Mouse (Mus musculus) forebrain, embryonic 14.5 days (tissue): ENCODE results near the gene Trnau1ap. TPM values are rescaled to one million over a fixed set of nuclear protein-coding genes. Genes with fewer than 3 reads are reported as not detected.
"Not testable (repeated sequence)": the region's sequence is repeated elsewhere in the genome, so short reads cannot be mapped to it uniquely, and the experiment has no call there.

Source experiments
- ATAC-seq: fragments of 200-750 bp; cut with Nextera tagmentation; 2 replicates; pipeline ENCODE4 v1.8.0; 2017; ENCODE audit warnings: mild to moderate bottlenecking, moderate library complexity
- DNase-seq: peaks from one replicate; pipeline ENCODE4 v3.0.0-alpha.2; 2015; ENCODE audit warnings: low spot score
- H3K27ac ChIP-seq: fragments of 300-500 bp; sonication (generic); 2 replicates; pipeline ENCODE4 v1.5.1; 2014; ENCODE audit warnings: low read depth, mild to moderate bottlenecking, control low read depth, low read length, moderate library complexity
- H3K27me3 ChIP-seq: fragments of 300-500 bp; sonication (generic); replicated peaks from 2 replicates; pipeline ENCODE4 v1.6.1; 2014; ENCODE audit warnings: low read length, control low read depth, mixed read lengths; ENCODE audit not compliant: control insufficient read depth, insufficient read depth
- H3K36me3 ChIP-seq: fragments of 300-500 bp; sonication (generic); 2 replicates; pipeline ENCODE4 v1.6.1; 2014; ENCODE audit warnings: low read length, control low read depth; ENCODE audit not compliant: control insufficient read depth, insufficient read depth
- H3K4me1 ChIP-seq: fragments of 300-500 bp; sonication (generic); 2 replicates; pipeline ENCODE4 v1.6.1; 2014; ENCODE audit warnings: antibody characterized with exemption, low read length, control low read depth; ENCODE audit not compliant: control insufficient read depth, insufficient read depth
- H3K4me2 ChIP-seq: fragments of 300-500 bp; sonication (generic); 2 replicates; pipeline ENCODE4 v1.6.1; 2014; ENCODE audit warnings: mild to moderate bottlenecking, control low read depth, low read length
- H3K4me3 ChIP-seq: fragments of 300-500 bp; sonication (generic); 2 replicates; pipeline ENCODE4 v1.5.1; 2014; ENCODE audit warnings: low read depth, low read length, control low read depth
- H3K9ac ChIP-seq: fragments of 300-500 bp; sonication (generic); 2 replicates; pipeline ENCODE4 v1.6.1; 2014; ENCODE audit warnings: mild to moderate bottlenecking, low read length, control low read depth, moderate library complexity
- H3K9me3 ChIP-seq: fragments of 300-500 bp; sonication (generic); replicated peaks from 2 replicates; pipeline ENCODE4 v1.6.1; 2016; ENCODE audit warnings: low read length, control low read depth, mixed read lengths; ENCODE audit not compliant: control insufficient read depth
- WGBS: fragments of 180-500 bp; shearing (Covaris S2); extraction: QIAGEN DNeasy Blood & Tissue Kit; methylation state at CpG from one replicate; pipeline ENCODE4 v1.1.7; 2014; 5-methylcytosine and 5-hydroxymethylcytosine counted together
- polyA plus RNA-seq: library from polyadenylated mRNA; unstranded; fragments of >200 nt; fragmentation: Nextera tagmentation; extraction: Ambion mirVana; gene quantifications from 2 replicates; pipeline ENCODE4 v1.2.1, GENCODE M21; 2014

Gene Trnau1ap
- polyA plus RNA-seq, 1 experiment from 2014 or later, result 97.9 TPM

- 1% methylated on average over 15 of the region's 15 CpGs for WGBS
- Histone ChIP-seq H3K36me3 (peaks cover 42% of the 10 kb centered on the region), H3K9ac (peak overlapping the region; percentile 97), H3K4me3 (peak overlapping the region; percentile 77), H3K4me1 (peaks cover 7% of the 10 kb centered on the region), H3K27ac (peak overlapping the region; percentile 92), H3K9me3 (no peaks in the 10 kb centered on the region), H3K4me2 (peak overlapping the region; percentile 75), H3K27me3 (no peaks in the 10 kb centered on the region)
- ATAC-seq, result no peak
- peak; percentile 45 for DNase-seq
Measured at GRCm38 (mm10) chr4:132309140-132309848, 20.0 kb downstream of the Trnau1ap start.

- DNase-seq, result peak; percentile 97
- H3K4me3 ChIP-seq, result peak overlapping the region; percentile 77
- peaks cover 7% of the 10 kb centered on the region for H3K4me1 ChIP-seq
- H3K9me3 ChIP-seq, result no peaks in the 10 kb centered on the region
- ATAC-seq, result peak; percentile 95
- H3K27ac ChIP-seq, result peak overlapping the region; percentile 92
- H3K36me3 ChIP-seq, result peaks cover 35% of the 10 kb centered on the region
- H3K4me2 ChIP-seq, result peak overlapping the region; percentile 75
- 1% methylated on average over 41 of the region's 41 CpGs for WGBS
- no peaks in the 10 kb centered on the region for H3K27me3 ChIP-seq
- peak overlapping the region; percentile 97 for H3K9ac ChIP-seq
Measured at GRCm38 (mm10) chr4:132308437-132309139, 20.8 kb downstream of the Trnau1ap start.

- no peak overlapping the region for H3K4me3 ChIP-seq
- no peak overlapping the region for H3K27ac ChIP-seq
- 76% methylated on average over 6 of the region's 6 CpGs for WGBS
- ATAC-seq, result no peak
- DNase-seq, result no peak
- peaks cover 7% of the 10 kb centered on the region for H3K4me1 ChIP-seq
- no peak overlapping the region for H3K9ac ChIP-seq
- H3K9me3 ChIP-seq, result no peaks in the 10 kb centered on the region
- peaks cover 13% of the 10 kb centered on the region for H3K36me3 ChIP-seq
- no peaks in the 10 kb centered on the region for H3K27me3 ChIP-seq
- H3K4me2 ChIP-seq, result no peak overlapping the region
Measured at GRCm38 (mm10) chr4:132306004-132306403, 23.3 kb downstream of the Trnau1ap start.

GRCm38 (mm10) chr4:132305276-132305675 is 24.1 kb downstream of the Trnau1ap start:
- peaks cover 6% of the 10 kb centered on the region for H3K36me3 ChIP-seq
- ATAC-seq, result no peak
- H3K4me1 ChIP-seq, result peaks cover 6% of the 10 kb centered on the region
- H3K4me3 ChIP-seq, result no peak overlapping the region
- no peaks in the 10 kb centered on the region for H3K27me3 ChIP-seq
- no peak for DNase-seq
- no peak overlapping the region for H3K4me2 ChIP-seq
- H3K27ac ChIP-seq, result no peak overlapping the region
- WGBS, result 88% methylated on average over 8 of the region's 8 CpGs
- H3K9ac ChIP-seq, result no peak overlapping the region
- H3K9me3 ChIP-seq, result no peaks in the 10 kb centered on the region

GRCm38 (mm10) chr4:132303484-132303883 is 25.9 kb downstream of the Trnau1ap start:
- H3K9ac ChIP-seq, result 0 out of 2 replicates have a peak overlapping the region, but pooled peaks have one; percentile 52
- H3K9me3 ChIP-seq, result not testable (repeated sequence)

GRCm38 (mm10) chr4:132302939-132303479 is 26.3 kb downstream of the Trnau1ap start, which contains the start of gene Rab42:
Rab42 (minus strand) TSS chr4:132303385.
- DNase-seq (peak; percentile 33), ATAC-seq (no peak)
- Histone ChIP-seq H3K9ac (peak within 1 kb of the TSS; percentile 52), H3K9me3 (no peaks in the 10 kb centered on the region), H3K4me1 (no peaks in the 10 kb centered on the region), H3K4me3 (peak within 1 kb of the TSS; percentile 32), H3K27ac (no peak within 1 kb of the TSS), H3K36me3 (no peaks in the 10 kb centered on the region), H3K4me2 (peak within 1 kb of the TSS; percentile 60), H3K27me3 (no peaks in the 10 kb centered on the region)
- 1% methylated on average over 31 of the region's 31 CpGs for WGBS

More at GRCm38 (mm10) chr4:132303484-132303883, 25.9 kb downstream of the Trnau1ap start:
- peak overlapping the region; percentile 60 for H3K4me2 ChIP-seq
- H3K27me3 ChIP-seq, H3K4me1 ChIP-seq, ATAC-seq, H3K36me3 ChIP-seq, DNase-seq, H3K27ac ChIP-seq: not testable (repeated sequence)
- WGBS, result 48% methylated on average over 6 of the region's 6 CpGs
- H3K4me3 ChIP-seq, result peak overlapping the region; percentile 32

- peak overlapping the region; percentile 52; the same call in 1 of the 2 replicates for H3K9ac ChIP-seq
- H3K9me3 ChIP-seq, result no peaks in the 10 kb centered on the region
- no peak overlapping the region for H3K27ac ChIP-seq
- no peaks in the 10 kb centered on the region for H3K4me1 ChIP-seq
- H3K4me2 ChIP-seq, result peak overlapping the region; percentile 60; the same call in 1 of the 2 replicates
- H3K4me3 ChIP-seq, result peak overlapping the region; percentile 32; the same call in 1 of the 2 replicates
- no peak for ATAC-seq
- DNase-seq, result no peak
- H3K27me3 ChIP-seq, result no peaks in the 10 kb centered on the region
- 63% methylated on average over 16 of the region's 16 CpGs for WGBS
- no peaks in the 10 kb centered on the region for H3K36me3 ChIP-seq
Measured at GRCm38 (mm10) chr4:132301965-132302938, 27.1 kb downstream of the Trnau1ap start.

GRCm38 (mm10) chr4:132301486-132301885 is 27.9 kb downstream of the Trnau1ap start:
- Histone ChIP-seq H3K4me2 (no peak overlapping the region), H3K4me1 (no peaks in the 10 kb centered on the region), H3K9me3 (no peaks in the 10 kb centered on the region), H3K27ac (no peak overlapping the region), H3K4me3 (no peak overlapping the region), H3K9ac (no peak overlapping the region), H3K36me3 (no peaks in the 10 kb centered on the region), H3K27me3 (no peaks in the 10 kb centered on the region)
- 87% methylated on average over 6 of the region's 6 CpGs for WGBS
- ATAC-seq (no peak), DNase-seq (no peak)
